Mouse (Mus musculus) neutrophil, adult 65 days (primary cell): Measurements from ENCODE around the gene Clic6. TPM values are rescaled to one million over a fixed set of nuclear protein-coding genes. Genes with fewer than 3 reads are reported as not detected.

Experiments used
- total RNA-seq: library from RNA; stranded (reverse); gene quantifications from 2 replicates; pipeline ENCODE4 v1.2.4, GENCODE M21; 2023

The Clic6 gene
- total RNA-seq = not detected in 2 replicates

GRCm38 (mm10) chr16:92485436-92485835 lies at the start of gene Clic6:
Clic6 (plus strand) TSS chr16:92485736.

GRCm38 (mm10) chr16:92470706-92471105 lies 14.8 kb upstream of the Clic6 start, which contains the start of gene Rcan1:
Rcan1 (minus strand) TSS chr16:92470867.

Other genes starting within 250 kb of the Clic6 start
- not detected in 2 replicates for gene Kcne2, start 193.3 kb upstream of the Clic6 start, total RNA-seq
- gene Smim11, start 184.4 kb upstream of the Clic6 start, total RNA-seq = 14.2 and 14.6 TPM in 2 replicates
- gene Fam243, start 164.3 kb upstream of the Clic6 start, total RNA-seq = not detected in 2 replicates
- gene Kcne1, start 126.3 kb upstream of the Clic6 start, total RNA-seq = not detected in 2 replicates
- gene Rcan1, start 14.9 kb upstream of the Clic6 start, total RNA-seq = 6.0 and 6.2 TPM in 2 replicates